Mouse (Mus musculus) small intestine, adult 2 months (tissue): ENCODE results near the gene Olfr201. TPM values are rescaled to one million over a fixed set of nuclear protein-coding genes. Genes with fewer than 3 reads are reported as not detected.
"Not testable (repeated sequence)": the region's sequence is repeated elsewhere in the genome, so short reads cannot be mapped to it uniquely, and the experiment has no call there.

Experiments used
- H3K27ac ChIP-seq: fragments of 200-500 bp; 2 replicates; pipeline ENCODE4 v1.5.1; 2012; ENCODE audit warnings: low read depth, low read length, control low read depth, inconsistent platforms; ENCODE audit not compliant: insufficient read depth
- H3K27me3 ChIP-seq: fragments of 200-500 bp; 2 replicates; pipeline ENCODE4 v1.6.1; 2012; ENCODE audit warnings: mild to moderate bottlenecking, moderate library complexity, low read length, inconsistent platforms; ENCODE audit not compliant: control insufficient read depth, insufficient read depth
- H3K36me3 ChIP-seq: fragments of 200-500 bp; 2 replicates; pipeline ENCODE4 v1.6.1; 2012; ENCODE audit warnings: mild to moderate bottlenecking, low read length, control low read depth, inconsistent platforms; ENCODE audit not compliant: control insufficient read depth, insufficient read depth
- H3K4me1 ChIP-seq: fragments of 200-500 bp; 2 replicates; pipeline ENCODE4 v1.6.1; 2012; ENCODE audit warnings: low read length, inconsistent platforms, mixed read lengths; ENCODE audit not compliant: control insufficient read depth, insufficient read depth, insufficient read length
- H3K4me3 ChIP-seq: fragments of 200-500 bp; 2 replicates; pipeline ENCODE4 v1.5.1; 2012; ENCODE audit warnings: low read depth, mild to moderate bottlenecking, control low read depth, inconsistent platforms, low read length, moderate library complexity
- CTCF ChIP-seq: fragments of 200-500 bp; IDR thresholded peaks from 2 replicates; pipeline ENCODE4 v1.5.1; 2012; ENCODE audit warnings: low read depth, mild to moderate bottlenecking, control low read depth, inconsistent platforms, low read length, moderate library complexity, mixed read lengths; ENCODE audit not compliant: insufficient replicate concordance, insufficient read length; ENCODE audit errors: extremely low read depth
- POLR2A ChIP-seq: fragments of 200-500 bp; IDR thresholded peaks from 2 replicates; pipeline ENCODE4 v1.6.1; 2012; ENCODE audit warnings: low read depth, mild to moderate bottlenecking, control low read depth, inconsistent platforms, low read length, moderate library complexity
- WGBS: fragments of 180-500 bp; shearing (Covaris S2); methylation state at CpG from one replicate; pipeline ENCODE4 v1.1.7; 2018; 5-methylcytosine and 5-hydroxymethylcytosine counted together
- polyA plus RNA-seq: library from polyadenylated mRNA; depleted of rRNA; stranded (reverse); fragments of >200 nt; gene quantifications from 2 replicates; pipeline ENCODE4 v1.2.3, GENCODE M21; 2012; rRNA removed

Olfr201 gene
- polyA plus RNA-seq, 1 experiment, result not detected

- TF ChIP-seq CTCF (no peak), POLR2A (no peak)
These were observed 22.7 kb downstream of the Olfr201 start for GRCm38 (mm10) chr16:59249684-59250083.

DNA sequence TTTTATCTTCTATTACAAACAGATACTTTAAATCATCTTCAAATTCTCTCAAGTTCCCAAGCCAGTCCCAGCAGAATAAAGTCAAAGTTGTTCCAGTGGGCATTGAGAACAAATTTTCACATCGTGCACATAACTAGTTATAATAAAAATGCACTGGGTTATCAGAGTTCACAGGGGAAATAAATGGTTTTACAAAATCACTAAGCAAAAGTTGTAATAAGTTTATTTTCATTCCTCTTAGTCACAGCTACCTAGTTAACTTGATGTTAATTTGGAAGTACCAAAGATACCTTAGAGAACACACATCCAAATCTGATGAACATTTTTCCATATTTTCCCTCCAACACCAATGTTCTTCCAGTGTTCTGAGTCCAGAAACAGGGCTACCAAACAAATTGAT lies 52.8 kb downstream of the Olfr201 start, which contains the start of gene Olfr199:
Olfr199 (minus strand) TSS at position 101 of the 400 bp plus-strand sequence.
- 68% methylated on average over 1 of the region's 1 CpGs for WGBS
- not testable (repeated sequence) for H3K36me3 ChIP-seq, H3K27ac ChIP-seq, H3K4me3 ChIP-seq, H3K4me1 ChIP-seq, H3K27me3 ChIP-seq

More at GRCm38 (mm10) chr16:59249684-59250083, 22.7 kb downstream of the Olfr201 start:
- Histone ChIP-seq H3K4me3 (no peak overlapping the region), H3K27me3 (no peaks in the 10 kb centered on the region), H3K36me3 (no peaks in the 10 kb centered on the region), H3K4me1 (no peaks in the 10 kb centered on the region), H3K27ac (no peak overlapping the region)
- 84% methylated on average over 17 of the region's 17 CpGs for WGBS

DNA sequence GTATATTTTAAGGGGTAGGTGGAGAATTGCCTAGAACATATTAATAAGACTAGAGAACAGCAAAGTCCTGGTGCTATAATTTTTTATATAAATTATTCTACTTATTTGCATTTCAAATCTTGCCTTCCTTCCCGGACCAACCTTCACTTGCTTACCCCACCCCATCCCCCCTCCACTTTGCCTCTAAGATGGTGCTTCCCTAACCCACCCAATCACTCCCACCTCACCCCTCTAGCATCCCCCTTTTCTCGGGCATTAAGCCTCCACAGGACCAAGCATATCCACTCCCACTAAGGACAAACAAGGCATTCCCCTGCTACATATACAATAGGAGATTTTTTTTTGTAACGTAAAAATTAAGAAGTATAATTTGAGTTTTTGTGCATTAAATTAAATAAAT lies 54.6 kb downstream of the Olfr201 start:
- 65% methylated on average over 3 of the region's 3 CpGs for WGBS

More for the DNA sequence above, 54.6 kb downstream of the Olfr201 start:
- not testable (repeated sequence) for H3K36me3 ChIP-seq, H3K4me3 ChIP-seq, H3K27ac ChIP-seq, H3K4me1 ChIP-seq, H3K27me3 ChIP-seq

Other genes with a start within 250 kb of the Olfr201 start
- not detected in 2 replicates for gene Olfr186, start 242.3 kb downstream of the Olfr201 start, polyA plus RNA-seq
- not detected in 2 replicates for gene Olfr187, start 232.9 kb downstream of the Olfr201 start, polyA plus RNA-seq
- not detected in 2 replicates for gene Olfr190, start 194.6 kb downstream of the Olfr201 start, polyA plus RNA-seq
- not detected in 2 replicates for gene Olfr191, start 182.8 kb downstream of the Olfr201 start, polyA plus RNA-seq
- not detected in 2 replicates for gene Olfr193, start 160.8 kb downstream of the Olfr201 start, polyA plus RNA-seq
- not detected in 2 replicates for gene Olfr194, start 151.6 kb downstream of the Olfr201 start, polyA plus RNA-seq
- gene Olfr195, start 125.6 kb downstream of the Olfr201 start, polyA plus RNA-seq, result not detected in 2 replicates
- gene Olfr196, start 102.2 kb downstream of the Olfr201 start, polyA plus RNA-seq, result not detected in 2 replicates
- gene Olfr198, start 69.1 kb downstream of the Olfr201 start, polyA plus RNA-seq, result not detected in 2 replicates
- not detected in 2 replicates for gene Olfr199, start 52.9 kb downstream of the Olfr201 start, polyA plus RNA-seq
- not detected in 2 replicates for gene Olfr202, start 14.2 kb upstream of the Olfr201 start, polyA plus RNA-seq
- not detected in 2 replicates for gene Olfr203, start 26.2 kb upstream of the Olfr201 start, polyA plus RNA-seq
- not detected in 2 replicates for gene Olfr204, start 45.6 kb upstream of the Olfr201 start, polyA plus RNA-seq
- gene Olfr205, start 58.5 kb upstream of the Olfr201 start, polyA plus RNA-seq, result not detected in 2 replicates
- not detected in 2 replicates for gene Olfr206, start 76.6 kb upstream of the Olfr201 start, polyA plus RNA-seq
- not detected in 2 replicates for gene Olfr209, start 91.4 kb upstream of the Olfr201 start, polyA plus RNA-seq
- not detected in 2 replicates for gene Gabrr3, start 134.7 kb upstream of the Olfr201 start, polyA plus RNA-seq
- 1.3 and 1.5 TPM in 2 replicates for gene Riox2, start 199.1 kb upstream of the Olfr201 start, polyA plus RNA-seq